Mouse (Mus musculus) layer of hippocampus, adult 2 months (tissue): ENCODE data around the gene Gm7073. TPM values are rescaled to one million over a fixed set of nuclear protein-coding genes. Genes with fewer than 3 reads are reported as not detected.

Source experiments
- DNase-seq, 2 experiments: peaks; one replicate each; pipeline ENCODE4 v3.0.0; 2022; ENCODE audit warnings: low spot score in 2 of 2
- H3K27ac ChIP-seq: fragments of 200-600 bp; 2 replicates; pipeline ENCODE4 v1.8.1; 2022
- H3K4me3 ChIP-seq: fragments of 200-600 bp; 2 replicates; pipeline ENCODE4 v1.8.1; 2022; ENCODE audit warnings: mild to moderate bottlenecking
- CTCF ChIP-seq: fragments of 200-600 bp; conservative IDR thresholded peaks from 2 replicates; pipeline ENCODE4 v1.8.1; 2022; ENCODE audit warnings: antibody characterized with exemption, mild to moderate bottlenecking, moderate library complexity
- long read RNA-seq, 2 experiments: library from polyadenylated mRNA; stranded (forward); transcript quantifications; one replicate each; pipeline ENCODE4 v2.0.0; 2021; ENCODE audit warnings: borderline mapping rate in 2 of 2
- total RNA-seq, 2 experiments: library from RNA; stranded (reverse); gene quantifications; 2 replicates each; pipeline ENCODE4 v1.2.3; 2021

The Gm7073 gene
- not detected for total RNA-seq
- long read RNA-seq, experiment 1, result 0 reads
- long read RNA-seq, experiment 2, partial matches to known transcripts, result 0 of 1 reads
- long read RNA-seq, experiment 2, other reads (novel, unspliced or antisense), result 1 of 1 reads

DNA sequence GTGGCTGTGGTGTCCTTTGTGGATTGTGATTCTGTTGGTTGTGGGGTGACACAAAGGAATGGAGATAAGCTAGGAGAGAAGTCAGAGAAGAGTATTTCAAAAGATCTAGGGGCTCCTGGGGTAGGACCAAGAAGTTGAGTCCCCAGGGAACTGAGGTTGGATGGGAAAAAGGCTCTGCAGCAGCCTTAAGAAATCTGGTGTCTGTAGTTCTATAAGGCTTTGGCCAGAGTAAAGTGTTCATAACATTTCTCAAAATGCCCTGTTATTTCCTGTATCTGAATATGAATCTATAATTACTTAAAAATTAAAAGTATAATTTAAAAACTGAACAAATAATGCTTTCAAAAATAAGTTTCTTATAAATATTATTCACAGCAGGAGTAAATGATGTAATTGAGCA, at the start of gene Gm7073:
TSS of gene Gm7073 (minus strand) at position 101 of the 400 bp plus-strand sequence.
- DNase-seq, result no peak
- H3K27ac ChIP-seq, result no peak within 1 kb of the TSS
- no peak for TF ChIP-seq CTCF
- H3K4me3 ChIP-seq, result no peak within 1 kb of the TSS

DNA sequence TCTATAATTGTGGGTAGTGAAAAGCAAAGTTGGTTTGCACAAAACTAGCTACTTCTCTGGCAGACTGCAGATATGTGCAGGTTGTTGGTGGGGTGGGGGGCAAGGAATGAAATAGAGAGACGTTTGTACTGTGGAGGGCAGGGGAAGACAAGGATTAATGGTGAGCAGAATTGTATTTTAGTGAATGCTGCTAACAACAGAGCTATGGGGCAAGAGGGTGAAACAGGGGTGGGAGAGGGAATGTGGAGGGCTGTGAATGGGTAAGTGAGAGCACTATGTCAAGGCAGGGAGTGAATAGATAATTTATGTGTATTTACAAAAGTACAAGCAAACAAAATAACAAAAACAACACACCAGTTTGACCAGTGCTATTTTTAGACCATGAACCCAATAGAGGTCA, 31.5 kb upstream of the Gm7073 start:
- H3K27ac ChIP-seq, result no peak overlapping the region
- no peak for DNase-seq
- TF ChIP-seq CTCF, result no peak
- no peak overlapping the region for H3K4me3 ChIP-seq

DNA sequence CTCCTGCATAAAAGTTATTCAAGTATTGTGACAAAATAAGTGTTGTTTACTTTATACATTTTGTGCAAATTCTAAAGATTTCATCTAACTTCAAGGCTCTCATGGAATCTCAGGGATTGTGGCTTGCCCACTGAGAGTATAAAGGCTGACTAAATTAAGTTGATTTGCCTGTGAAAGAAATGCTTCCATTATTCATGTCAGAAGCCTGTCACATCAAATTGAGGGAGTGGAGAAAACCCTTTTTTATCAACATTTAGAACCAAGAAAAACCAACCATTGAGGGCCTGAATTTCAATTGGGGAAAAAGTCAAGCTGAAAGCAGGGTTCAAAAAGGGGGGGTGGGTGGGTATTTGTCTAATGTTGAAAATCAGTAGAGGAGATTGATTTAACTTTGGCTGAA, 30.0 kb upstream of the Gm7073 start:
- no peak for DNase-seq
- Histone ChIP-seq H3K27ac (no peak overlapping the region), H3K4me3 (no peak overlapping the region)
- no peak for TF ChIP-seq CTCF

DNA sequence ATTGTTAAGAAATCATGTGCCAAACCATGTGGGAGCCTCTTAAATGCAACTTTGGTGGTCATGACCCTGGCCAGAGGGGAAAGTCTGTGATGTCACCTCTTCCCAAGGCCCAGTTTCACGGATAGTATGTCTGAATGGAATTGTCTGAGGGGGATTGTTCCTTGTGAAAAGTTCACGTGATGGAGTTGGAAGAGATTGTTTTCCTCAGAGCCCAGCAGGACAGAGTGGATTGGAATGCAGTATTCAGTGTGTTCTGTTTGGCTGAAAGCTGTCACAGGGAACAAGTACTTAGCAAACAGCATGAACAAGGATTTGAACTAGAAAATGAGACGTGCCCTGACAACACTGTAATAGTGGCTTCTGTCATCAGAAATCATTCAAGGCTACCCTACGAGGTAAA, 16.2 kb upstream of the Gm7073 start:
- Histone ChIP-seq H3K4me3 (no peak overlapping the region), H3K27ac (no peak overlapping the region)
- TF ChIP-seq CTCF, result no peak
- no peak for DNase-seq

DNA sequence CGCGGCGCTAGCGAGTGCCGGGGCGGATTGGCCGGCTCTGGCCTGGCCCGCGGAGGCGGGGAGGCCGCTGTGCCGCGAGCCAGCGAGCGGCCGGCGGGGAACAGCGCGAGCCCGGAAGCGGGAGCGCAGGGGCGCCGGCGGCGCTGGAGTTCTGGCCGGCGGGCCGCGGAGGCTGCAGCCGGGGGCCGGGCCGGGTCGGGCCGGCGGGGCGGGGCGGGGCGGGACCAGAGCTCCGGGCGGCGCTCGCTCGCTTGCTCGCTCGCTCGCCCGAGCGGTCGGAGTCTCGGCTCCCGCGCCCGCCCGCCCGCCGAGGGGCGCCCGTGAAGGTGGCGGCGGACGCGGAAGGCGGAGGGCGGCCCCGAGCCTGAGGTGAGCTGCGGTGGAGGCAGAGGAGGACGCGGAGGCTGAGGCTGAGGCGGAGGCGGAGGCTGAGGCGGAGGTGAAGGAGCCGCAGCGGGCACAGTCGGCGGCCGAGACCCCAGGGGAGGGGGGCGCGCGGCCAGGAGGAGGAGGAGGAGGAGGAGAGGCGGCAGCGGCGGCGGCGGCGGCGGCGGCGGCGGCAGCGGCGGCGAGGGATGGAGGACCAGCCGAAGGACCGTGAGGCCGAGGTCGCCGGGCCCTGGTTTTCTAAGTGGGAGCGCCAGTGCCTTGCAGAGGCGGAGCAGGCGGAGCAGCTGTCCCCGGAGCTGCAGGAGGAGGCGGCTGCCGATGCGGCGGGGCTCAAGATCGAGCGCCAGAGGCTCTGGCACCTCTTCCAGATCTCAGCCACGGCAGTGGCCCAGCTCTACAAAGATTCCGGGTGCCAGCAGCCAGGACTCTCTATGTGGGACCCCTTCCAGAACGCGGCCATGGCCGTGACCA, 8.6 kb upstream of the Gm7073 start:
- TF ChIP-seq CTCF, result no peak
- Histone ChIP-seq H3K4me3 (peak overlapping the region; percentile 59), H3K27ac (peak overlapping the region; percentile 83)
- peak; percentile 7 to 14 for DNase-seq

DNA sequence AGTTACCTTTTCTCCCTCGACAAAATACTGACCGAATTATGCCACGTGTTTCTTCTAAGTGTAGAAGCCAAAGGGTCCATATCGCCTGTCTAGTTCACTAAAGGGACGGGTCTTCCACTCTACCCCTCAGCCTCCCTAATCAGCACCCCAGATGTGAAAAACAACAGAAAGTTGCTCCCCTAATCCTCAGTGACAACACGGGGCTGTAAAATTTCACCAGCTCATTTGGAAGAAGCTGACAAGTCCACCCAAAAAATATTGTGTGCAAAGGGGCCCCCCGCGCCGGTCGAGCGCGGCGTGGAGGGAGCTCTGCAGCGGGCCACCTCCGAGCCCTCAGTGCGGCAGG, 8.0 kb upstream of the Gm7073 start:
- H3K27ac ChIP-seq, result peak overlapping the region; percentile 53; the same call in 1 of the 2 replicates
- H3K4me3 ChIP-seq, result peak overlapping the region; percentile 48
- DNase-seq, result no peak
- TF ChIP-seq CTCF, result no peak

DNA sequence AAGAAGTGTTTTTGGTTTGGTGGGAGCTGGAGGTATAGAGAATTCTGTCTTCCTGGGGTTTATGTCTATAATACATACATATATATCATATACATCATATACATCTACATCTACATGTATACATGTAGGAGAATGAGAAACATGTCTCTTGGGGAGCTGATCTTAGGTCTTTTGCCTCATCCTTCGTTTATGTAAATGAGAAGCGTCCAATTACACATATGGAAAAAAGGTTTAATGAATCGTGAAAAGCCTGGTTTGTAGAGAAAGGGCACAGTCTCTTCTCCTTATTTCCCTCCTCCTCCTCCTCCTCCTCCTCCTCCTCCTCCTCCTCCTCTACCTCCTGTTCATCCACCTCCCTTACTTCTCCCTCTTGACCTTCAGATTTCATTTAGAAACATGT, 6.9 kb upstream of the Gm7073 start:
- Histone ChIP-seq H3K4me3 (no peak overlapping the region), H3K27ac (no peak overlapping the region)
- TF ChIP-seq CTCF, result no peak
- DNase-seq, result no peak

DNA sequence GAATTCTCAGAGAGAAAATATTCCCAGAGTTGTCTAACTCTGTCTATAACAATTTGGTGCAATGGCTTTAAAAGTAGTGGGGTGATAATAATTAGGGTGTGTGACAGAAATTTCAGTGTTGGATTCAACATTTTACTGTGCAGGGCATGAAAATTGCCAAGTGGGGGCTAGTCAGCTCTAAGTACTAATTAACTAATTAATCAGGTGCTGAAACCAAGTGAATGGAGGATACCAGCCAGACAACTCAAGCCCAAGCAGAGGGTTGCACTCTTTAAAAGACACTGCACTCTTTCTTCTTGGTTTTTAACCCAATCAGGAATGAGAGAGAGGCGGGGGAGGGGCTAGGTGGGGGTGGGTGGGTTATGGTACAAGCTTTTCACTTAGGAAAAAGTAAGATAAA, 6.4 kb upstream of the Gm7073 start:
- DNase-seq, result no peak
- no peak for TF ChIP-seq CTCF
- Histone ChIP-seq H3K27ac (no peak overlapping the region), H3K4me3 (no peak overlapping the region)

DNA sequence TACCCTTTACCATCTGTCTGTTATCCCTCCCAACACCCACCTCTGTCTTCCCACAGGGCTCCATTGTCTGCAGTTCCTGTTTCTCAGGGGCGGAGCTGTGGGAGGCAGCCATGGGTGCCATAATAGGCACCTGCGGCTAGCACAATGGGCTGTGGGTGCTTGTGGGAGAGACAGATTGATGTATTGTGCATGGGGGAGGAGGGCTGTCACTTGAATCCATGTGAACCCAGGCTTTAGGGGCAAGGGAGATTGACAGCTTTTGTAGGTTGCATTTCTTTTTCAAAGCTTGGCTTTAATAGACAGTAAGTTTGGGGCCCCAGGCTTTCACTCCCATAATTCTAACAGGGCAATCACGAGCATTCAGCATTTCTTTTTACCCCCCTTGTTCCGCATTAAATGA, 5.0 kb upstream of the Gm7073 start:
- no peak for DNase-seq
- H3K27ac ChIP-seq, result no peak overlapping the region
- no peak for TF ChIP-seq CTCF
- H3K4me3 ChIP-seq, result no peak overlapping the region

DNA sequence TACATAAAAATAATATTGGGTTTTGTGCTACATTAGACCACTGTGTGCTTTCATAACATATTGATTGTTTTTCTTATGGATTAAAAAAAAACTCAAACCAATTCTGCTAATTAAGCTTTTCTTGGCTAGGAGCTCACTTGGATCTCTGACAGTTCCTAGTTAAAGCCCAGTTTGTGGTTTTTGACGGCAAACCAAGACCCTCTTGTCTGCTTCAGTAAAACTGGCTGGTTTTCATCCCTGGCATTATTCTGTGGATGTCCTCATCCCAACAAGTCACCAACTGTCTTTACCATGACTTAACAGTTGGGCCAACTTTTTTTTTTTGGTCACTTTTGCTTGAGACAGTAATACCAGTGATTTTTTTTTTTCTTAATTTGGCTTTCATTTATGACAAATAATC, 3.9 kb upstream of the Gm7073 start:
- no peak for TF ChIP-seq CTCF
- DNase-seq, result no peak
- H3K4me3 ChIP-seq, result no peak overlapping the region
- no peak overlapping the region for H3K27ac ChIP-seq

DNA sequence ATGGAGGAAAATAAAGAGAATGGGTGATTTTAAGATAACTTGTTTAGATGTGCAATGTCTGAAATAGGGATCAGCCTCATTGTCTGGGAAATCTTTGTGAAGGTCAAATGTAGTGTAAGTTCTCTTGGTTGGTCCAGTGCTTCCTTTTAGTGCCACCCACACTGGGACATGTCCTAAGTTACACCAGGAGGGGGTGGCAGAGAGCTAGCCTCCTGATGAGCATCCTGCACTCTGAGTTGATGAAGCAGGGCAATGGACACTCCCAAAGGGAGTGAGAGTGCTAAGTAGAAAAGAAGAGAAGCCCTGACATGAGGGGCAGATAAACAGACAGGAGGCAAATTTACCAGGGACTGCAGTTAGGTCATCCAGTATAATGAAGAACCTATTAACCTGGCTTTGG, 35.1 kb downstream of the Gm7073 start:
- H3K4me3 ChIP-seq, result no peak overlapping the region
- peak; percentile 76 for TF ChIP-seq CTCF
- no peak overlapping the region for H3K27ac ChIP-seq
- peak; percentile 2 to 18 for DNase-seq

DNA sequence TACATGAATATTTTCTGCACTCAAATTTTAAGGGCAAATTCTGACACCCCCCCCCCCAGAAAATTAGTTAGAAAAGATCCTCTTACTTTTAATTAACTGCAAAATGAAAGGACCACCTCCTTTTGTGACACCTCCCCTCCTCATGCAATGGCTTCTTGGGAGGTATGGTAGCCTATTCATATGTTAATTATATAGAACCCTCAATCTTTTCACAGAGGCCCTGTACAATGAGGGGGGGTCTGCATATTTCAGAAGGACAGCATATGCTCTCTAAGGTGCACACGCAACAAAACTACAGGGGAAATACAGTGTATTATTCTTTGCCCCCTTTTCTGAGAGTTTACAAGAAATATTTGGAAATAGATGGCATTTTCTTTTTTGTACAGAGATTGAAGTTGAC, 41.3 kb downstream of the Gm7073 start:
- no peak overlapping the region for H3K27ac ChIP-seq
- H3K4me3 ChIP-seq, result no peak overlapping the region
- DNase-seq, result no peak
- TF ChIP-seq CTCF, result no peak

DNA sequence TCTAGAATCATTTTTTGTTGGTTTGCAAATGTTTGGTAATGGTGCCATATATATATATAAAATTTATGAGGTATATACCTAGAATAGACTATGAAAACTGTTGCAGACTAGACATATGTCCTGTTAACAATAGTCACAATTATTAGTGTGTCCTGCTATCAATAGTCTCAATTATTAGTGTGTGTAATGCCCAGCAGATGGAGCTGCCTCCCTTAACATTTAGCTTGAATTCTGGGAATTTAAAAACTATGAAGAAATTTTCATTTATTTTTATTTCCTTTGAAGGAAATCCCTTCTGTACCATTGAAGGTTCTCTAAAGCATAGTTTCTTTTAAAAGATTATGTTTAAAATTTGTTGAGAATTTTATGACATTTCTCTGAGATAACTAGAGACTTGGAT, 43.7 kb downstream of the Gm7073 start:
- no peak for DNase-seq
- peak; percentile 73 for TF ChIP-seq CTCF
- Histone ChIP-seq H3K4me3 (no peak overlapping the region), H3K27ac (no peak overlapping the region)

DNA sequence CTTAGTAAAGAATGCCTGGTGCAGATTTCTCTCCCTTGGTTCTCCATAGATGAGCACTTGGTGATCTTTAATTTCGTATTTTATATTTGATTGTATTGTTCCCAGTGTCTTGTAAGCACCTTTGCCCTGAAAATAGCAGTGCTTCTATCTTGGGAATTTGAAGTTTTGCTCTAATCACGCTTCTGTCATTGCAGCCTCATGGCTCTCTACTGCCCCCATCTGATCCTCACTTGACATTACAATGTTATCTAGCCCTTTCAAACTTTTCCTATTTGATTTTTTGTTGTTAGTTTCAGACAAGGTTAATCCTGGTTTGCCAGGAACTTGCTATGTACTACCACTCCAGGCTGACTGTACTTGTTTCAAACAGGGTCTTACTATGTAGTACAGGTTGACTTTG, 75.3 kb downstream of the Gm7073 start:
- no peak for DNase-seq
- no peak overlapping the region for H3K4me3 ChIP-seq
- no peak overlapping the region for H3K27ac ChIP-seq
- TF ChIP-seq CTCF, result peak; percentile 81
